Mouse (Mus musculus) adrenal gland, postnatal 10 days (tissue): ENCODE results near the gene Ncbp3. TPM values are rescaled to one million over a fixed set of nuclear protein-coding genes. Genes with fewer than 3 reads are reported as not detected.
A peak's percentile ranks its signal among the peaks of the same experiment; 100 is the strongest.

Source experiments
- DNase-seq: peaks from one replicate; pipeline ENCODE4 v3.0.0; 2021; ENCODE audit warnings: mixed read lengths
- total RNA-seq, 2 experiments: library from RNA; stranded (reverse); gene quantifications; 2 replicates each; pipeline ENCODE4 v1.2.3; 2021

Gene Ncbp3
- total RNA-seq, 2 experiments from 2014 or later, result 9.1 to 11.7 TPM

GRCm38 (mm10) chr11:73137116-73137515 lies 89.5 kb downstream of the Ncbp3 start:
- no peak for DNase-seq

GRCm38 (mm10) chr11:73137591-73138501 lies 90.3 kb downstream of the Ncbp3 start, which contains the start of gene Haspin:
Haspin (minus strand) TSS chr11:73138294.
- peak; percentile 96 for DNase-seq

Other genes starting within 250 kb of the Ncbp3 start
- 10 to 100 TPM; 20.1 to 26.6 TPM for gene Atp2a3, start 86.6 kb upstream of the Ncbp3 start, total RNA-seq
- 1 to 10 TPM; 1.3 TPM for gene P2rx1, start 48.7 kb upstream of the Ncbp3 start, total RNA-seq
- gene Camkk1, start 28.8 kb upstream of the Ncbp3 start, total RNA-seq, result 1 to 10 TPM; 1.3 to 1.9 TPM
- gene Itgae, start 42.8 kb downstream of the Ncbp3 start, total RNA-seq, result under 1 TPM; 0.82 to 0.90 TPM
- 1 to 10 TPM; 3.0 to 3.7 TPM for gene Haspin, start 90.5 kb downstream of the Ncbp3 start, total RNA-seq
- 10 to 100 TPM; 14.8 to 26.1 TPM for gene P2rx5, start 112.6 kb downstream of the Ncbp3 start, total RNA-seq
- 100 to 1,000 TPM; 121 to 122 TPM for gene Emc6, start 129.3 kb downstream of the Ncbp3 start, total RNA-seq
- gene Tax1bp3, start 129.3 kb downstream of the Ncbp3 start, total RNA-seq, result 10 to 100 TPM; 72.5 TPM
- gene Ctns, start 151.3 kb downstream of the Ncbp3 start, total RNA-seq, result 10 to 100 TPM; 14.6 to 17.1 TPM
- gene Shpk, start 151.7 kb downstream of the Ncbp3 start, total RNA-seq, result 1 to 10 TPM; 9.4 to 9.6 TPM
- under 1 TPM; 0.15 to 0.24 TPM for gene Trpv1, start 186.5 kb downstream of the Ncbp3 start, total RNA-seq
- under 1 TPM; 0.12 to 0.15 TPM for gene Trpv3, start 219.6 kb downstream of the Ncbp3 start, total RNA-seq